Mouse (Mus musculus): ENCODE measurements around the gene Gm38394. TPM values are rescaled to one million over a fixed set of nuclear protein-coding genes. Genes with fewer than 3 reads are reported as not detected.

Gm38394 gene
- total RNA-seq, 2 experiments from 2014 or later: 3.9 to 14.2 TPM

DNA sequence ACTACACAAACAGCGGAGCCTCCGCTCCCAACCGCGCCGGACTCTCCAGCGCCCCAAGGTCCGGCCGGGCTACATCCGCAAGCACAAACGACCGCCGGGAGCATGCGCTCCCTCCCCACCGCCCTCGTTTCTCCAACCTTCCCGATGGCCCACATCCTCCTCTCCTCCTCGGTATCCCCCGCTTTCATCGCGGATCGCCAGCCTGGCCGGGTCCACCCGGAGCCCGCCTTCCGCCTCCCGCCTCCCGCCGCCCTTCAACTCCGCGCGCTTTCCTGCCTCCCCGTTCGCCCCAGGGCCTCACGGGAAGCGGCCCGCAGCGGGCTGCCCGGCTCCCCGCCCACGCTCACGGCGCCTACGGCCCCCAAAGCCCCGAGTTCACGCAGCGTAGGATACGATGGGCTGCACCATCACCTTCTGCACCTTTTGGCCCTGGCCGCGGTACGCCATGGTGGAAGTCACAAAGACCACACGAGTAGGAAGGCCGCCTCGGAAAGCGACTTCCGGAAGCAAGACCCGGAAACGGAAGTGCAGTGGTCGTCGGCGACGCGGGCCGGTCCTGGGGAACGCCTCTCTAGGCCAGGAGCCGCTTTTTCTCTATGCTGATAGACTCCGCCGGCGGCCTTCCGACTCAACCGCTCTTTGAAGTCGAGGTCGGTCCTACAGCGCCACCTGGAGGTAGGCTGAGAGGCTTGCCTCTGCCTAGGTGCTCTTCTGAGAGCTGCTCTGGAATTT is 51.2 kb downstream of the Gm38394 start, which contains the start of gene Snrpe:
Gene Snrpe, minus strand, starts transcription at position 521 of the 732 bp plus-strand sequence.
- peak; percentile 97 for ATAC-seq (replicated peaks; ENCODE audit: low FRiP score, low TSS enrichment, poor library complexity, severe bottlenecking)

DNA sequence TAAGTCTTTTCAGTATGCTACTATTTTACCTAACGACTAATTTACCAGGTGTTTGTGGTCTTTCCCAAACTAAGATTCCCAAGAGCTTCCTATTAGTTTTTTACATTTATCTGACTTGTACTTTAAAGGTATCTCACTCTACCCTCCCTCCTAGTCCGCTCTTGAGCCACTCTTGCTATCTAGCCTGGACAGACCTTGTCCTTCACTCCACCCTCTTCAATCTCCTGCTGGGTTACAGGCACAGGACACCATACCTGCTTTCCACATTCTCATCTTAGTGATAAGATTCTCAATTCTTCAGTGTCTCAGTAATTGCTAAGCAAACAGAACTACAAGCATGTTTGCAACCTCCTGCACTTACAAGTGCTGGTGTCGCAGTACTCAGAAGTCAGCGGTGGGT is 57.9 kb downstream of the Gm38394 start:
- ATAC-seq (replicated peaks; ENCODE audit: low FRiP score, low TSS enrichment, poor library complexity, severe bottlenecking): no peak

DNA sequence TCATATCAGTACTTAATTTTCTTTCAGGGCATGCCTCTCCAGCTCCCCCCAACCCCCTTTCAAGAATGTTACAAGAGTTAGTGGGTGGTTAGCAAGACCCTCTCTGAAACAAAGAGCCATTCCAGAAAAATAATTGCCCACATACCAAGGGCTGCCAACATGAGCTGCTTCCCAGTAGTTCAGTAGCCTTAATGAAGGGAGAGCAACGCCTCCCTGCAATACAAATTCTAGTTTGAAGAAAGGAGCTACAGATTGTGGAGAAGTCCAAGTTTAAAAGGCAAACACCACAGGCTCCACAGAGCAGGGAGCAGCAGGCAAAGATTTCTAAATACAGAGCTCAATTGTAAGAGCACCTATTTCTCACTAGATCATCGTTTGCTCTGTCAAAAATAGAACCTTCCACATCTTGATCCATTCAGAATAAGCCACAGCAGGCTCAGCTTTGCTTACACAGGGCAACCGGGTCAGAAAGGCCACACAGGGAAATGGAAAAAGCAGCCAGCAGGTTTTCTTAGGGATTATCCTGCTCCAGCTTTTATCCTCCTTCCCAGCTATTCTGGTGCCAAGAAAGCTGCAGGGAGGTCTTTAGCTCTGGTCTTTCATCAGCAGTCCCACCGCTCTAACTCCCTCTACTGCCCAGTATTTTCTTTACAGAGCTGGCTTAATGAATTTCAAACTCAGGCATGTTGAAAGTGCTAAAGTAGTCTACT is 64.7 kb downstream of the Gm38394 start:
- ATAC-seq (replicated peaks; ENCODE audit: low FRiP score, low TSS enrichment, poor library complexity, severe bottlenecking): no peak

DNA sequence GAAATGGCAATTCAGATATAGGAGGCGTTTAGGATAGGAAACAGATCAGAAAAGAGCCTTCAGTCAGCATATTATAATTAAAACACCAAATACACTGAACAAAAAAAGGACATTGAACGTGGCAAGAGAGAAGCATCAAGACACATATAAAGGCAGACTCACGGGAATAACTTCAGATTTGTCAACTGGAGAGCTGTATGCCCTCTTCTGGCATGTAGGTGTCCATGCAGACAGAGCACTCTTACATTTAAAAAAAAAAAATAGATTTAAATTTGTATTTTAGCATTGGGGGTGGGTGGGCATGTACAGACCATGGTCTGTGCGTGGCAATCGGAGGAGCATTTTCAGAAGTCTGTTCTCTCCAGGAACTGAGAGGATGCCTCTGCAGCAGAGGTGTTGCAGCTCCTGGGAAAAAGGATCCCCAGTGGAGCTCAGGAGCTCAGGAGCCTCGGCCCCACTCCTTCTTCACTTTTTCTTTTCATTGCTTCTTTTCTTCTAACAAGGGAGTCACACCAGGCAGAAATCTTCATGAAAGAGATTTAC is 75.1 kb downstream of the Gm38394 start:
- no peak for ATAC-seq (replicated peaks; ENCODE audit: low FRiP score, low TSS enrichment, poor library complexity, severe bottlenecking)

DNA sequence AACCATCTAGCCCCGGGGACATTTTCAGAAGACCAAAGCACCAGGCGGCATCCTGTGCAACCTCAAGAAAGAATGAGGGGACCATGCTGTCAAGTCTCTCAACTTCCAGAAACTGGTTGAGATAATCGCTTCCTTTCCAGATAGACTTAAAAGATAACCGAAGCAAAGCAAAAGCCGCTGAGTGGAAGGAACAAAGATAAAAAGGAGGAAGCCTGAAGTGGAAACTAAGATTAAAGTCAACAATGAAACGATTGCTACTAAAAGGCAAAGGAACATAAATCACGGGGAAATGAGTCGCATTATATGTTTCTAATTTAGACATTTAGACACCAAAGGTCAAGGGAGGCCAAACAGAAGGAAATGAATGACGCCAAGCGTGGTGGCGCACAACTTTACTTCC is 89.8 kb downstream of the Gm38394 start:
- no peak for ATAC-seq (replicated peaks; ENCODE audit: low FRiP score, low TSS enrichment, poor library complexity, severe bottlenecking)

Other genes starting within 250 kb of the Gm38394 start
- 0.33 and 3.8 TPM in 2 replicates for gene Sox13, start 236.9 kb downstream of the Gm38394 start, total RNA-seq (2014; fragmentation: Nextera tagmentation)
- gene Sox13, start 236.9 kb downstream of the Gm38394 start, total RNA-seq (2017): 0.69 TPM in 1 of 2 replicates, not detected in the other
- gene Snrpe, start 51.0 kb downstream of the Gm38394 start, total RNA-seq (2014; fragmentation: Nextera tagmentation): 649 and 758 TPM in 2 replicates
- gene Snrpe, start 51.0 kb downstream of the Gm38394 start, total RNA-seq (2017): 342 and 504 TPM in 2 replicates
- gene Zbed6, start 433 bp downstream of the Gm38394 start, total RNA-seq (2014; fragmentation: Nextera tagmentation): 15.3 and 16.4 TPM in 2 replicates
- 18.3 and 19.1 TPM in 2 replicates for gene Zbed6, start 433 bp downstream of the Gm38394 start, total RNA-seq (2017)
- gene Lax1, start 28.8 kb upstream of the Gm38394 start, total RNA-seq (2014; fragmentation: Nextera tagmentation): 0.30 and 2.0 TPM in 2 replicates
- gene Lax1, start 28.8 kb upstream of the Gm38394 start, total RNA-seq (2017): 3.7 TPM in 1 of 2 replicates, not detected in the other
- gene Atp2b4, start 139.7 kb upstream of the Gm38394 start, total RNA-seq (2014; fragmentation: Nextera tagmentation): 36.9 and 42.3 TPM in 2 replicates
- gene Atp2b4, start 139.7 kb upstream of the Gm38394 start, total RNA-seq (2017): 23.0 and 24.9 TPM in 2 replicates
- gene Optc, start 246.7 kb upstream of the Gm38394 start, total RNA-seq (2014; fragmentation: Nextera tagmentation): not detected in 2 replicates
- 2.0 TPM in 1 of 2 replicates, not detected in the other for gene Optc, start 246.7 kb upstream of the Gm38394 start, total RNA-seq (2017)

Data from megakaryocyte-erythroid progenitor cell, adult 5-6 weeks (primary cell).